Mouse (Mus musculus): ENCODE measurements around the gene Trim15. TPM values are rescaled to one million over a fixed set of nuclear protein-coding genes. Genes with fewer than 3 reads are reported as not detected.

Trim15 gene
- polyA plus RNA-seq, 1 experiment: 0.16 TPM

GRCm38 (mm10) chr17:36868836-36869235, 1.8 kb upstream of the Trim15 start:
- no peak for DNase-seq (ENCODE audit: low read depth)
- no peak for TF ChIP-seq CTCF (IDR thresholded peaks at IDR 0.05; ENCODE audit: borderline replicate concordance, extremely low read depth, insufficient read depth, insufficient read length)
- no peak for TF ChIP-seq POLR2A (IDR thresholded peaks at IDR 0.05; ENCODE audit: borderline replicate concordance, extremely low read depth, insufficient read depth, insufficient read length, poor library complexity, severe bottlenecking)

- no peak for DNase-seq (ENCODE audit: low read depth)
- no peak for TF ChIP-seq CTCF (IDR thresholded peaks at IDR 0.05; ENCODE audit: borderline replicate concordance, extremely low read depth, insufficient read depth, insufficient read length)
- no peak for TF ChIP-seq POLR2A (IDR thresholded peaks at IDR 0.05; ENCODE audit: borderline replicate concordance, extremely low read depth, insufficient read depth, insufficient read length, poor library complexity, severe bottlenecking)
Measured at GRCm38 (mm10) chr17:36861680-36862079, 5.3 kb downstream of the Trim15 start.

DNA sequence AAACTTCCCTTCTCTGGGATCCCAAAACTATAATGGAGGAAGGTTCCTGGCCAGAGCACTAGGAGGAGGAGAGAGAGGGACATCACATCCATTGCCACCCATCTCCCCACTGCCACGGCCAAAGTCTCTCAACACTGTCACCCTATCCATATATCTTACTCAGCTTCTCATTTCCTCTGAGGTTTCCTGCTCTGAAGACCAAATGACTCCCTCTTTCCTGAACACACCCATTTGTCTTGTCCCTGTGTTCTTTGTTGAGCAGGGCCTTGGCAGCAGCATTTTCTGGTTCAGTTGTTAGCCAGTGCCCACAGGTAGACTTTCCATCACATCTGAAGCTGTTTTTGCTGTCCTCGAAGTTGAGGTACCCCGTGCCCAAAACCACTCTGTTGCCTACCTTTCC, 8.8 kb downstream of the Trim15 start:
- DNase-seq (ENCODE audit: low read depth): no peak
- TF ChIP-seq POLR2A (IDR thresholded peaks at IDR 0.05; ENCODE audit: borderline replicate concordance, extremely low read depth, insufficient read depth, insufficient read length, poor library complexity, severe bottlenecking): no peak
- no peak for TF ChIP-seq CTCF (IDR thresholded peaks at IDR 0.05; ENCODE audit: borderline replicate concordance, extremely low read depth, insufficient read depth, insufficient read length)

- TF ChIP-seq POLR2A (IDR thresholded peaks at IDR 0.05; ENCODE audit: borderline replicate concordance, extremely low read depth, insufficient read depth, insufficient read length, poor library complexity, severe bottlenecking) (no peak), CTCF (IDR thresholded peaks at IDR 0.05; ENCODE audit: borderline replicate concordance, extremely low read depth, insufficient read depth, insufficient read length) (no peak)
- DNase-seq (ENCODE audit: low read depth): no peak
Measured at GRCm38 (mm10) chr17:36856236-36856635, 10.8 kb downstream of the Trim15 start.

- DNase-seq (ENCODE audit: low read depth): no peak
- no peak for TF ChIP-seq CTCF (IDR thresholded peaks at IDR 0.05; ENCODE audit: borderline replicate concordance, extremely low read depth, insufficient read depth, insufficient read length)
- TF ChIP-seq POLR2A (IDR thresholded peaks at IDR 0.05; ENCODE audit: borderline replicate concordance, extremely low read depth, insufficient read depth, insufficient read length, poor library complexity, severe bottlenecking): no peak
Measured at GRCm38 (mm10) chr17:36855484-36855883, 11.5 kb downstream of the Trim15 start.

- no peak for TF ChIP-seq POLR2A (IDR thresholded peaks at IDR 0.05; ENCODE audit: borderline replicate concordance, extremely low read depth, insufficient read depth, insufficient read length, poor library complexity, severe bottlenecking)
- no peak for TF ChIP-seq CTCF (IDR thresholded peaks at IDR 0.05; ENCODE audit: borderline replicate concordance, extremely low read depth, insufficient read depth, insufficient read length)
- DNase-seq (ENCODE audit: low read depth): no peak
Measured at GRCm38 (mm10) chr17:36851627-36852026, 15.4 kb downstream of the Trim15 start.

DNA sequence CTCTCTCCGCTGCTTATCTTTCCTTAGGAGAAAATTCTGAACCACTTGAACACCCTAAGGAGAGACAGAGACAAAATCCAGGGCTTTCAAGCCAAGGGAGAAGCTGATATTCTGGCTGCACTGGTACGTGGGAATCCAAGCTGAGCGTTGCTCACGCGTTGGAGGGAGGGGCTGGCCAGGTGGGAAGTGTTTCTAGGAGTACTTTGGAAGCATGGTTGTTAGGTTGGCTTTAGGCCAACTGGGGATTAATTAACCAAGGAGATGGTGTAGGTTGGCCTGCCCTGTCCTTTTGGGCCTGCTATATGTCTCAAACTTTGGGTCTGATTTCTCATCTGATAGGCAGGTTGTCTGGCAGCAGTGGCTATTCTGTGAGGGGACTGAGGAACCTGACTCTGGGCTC, 15.8 kb downstream of the Trim15 start:
- DNase-seq (ENCODE audit: low read depth): no peak
- TF ChIP-seq CTCF (IDR thresholded peaks at IDR 0.05; ENCODE audit: borderline replicate concordance, extremely low read depth, insufficient read depth, insufficient read length) (no peak), POLR2A (IDR thresholded peaks at IDR 0.05; ENCODE audit: borderline replicate concordance, extremely low read depth, insufficient read depth, insufficient read length, poor library complexity, severe bottlenecking) (no peak)

- TF ChIP-seq POLR2A (IDR thresholded peaks at IDR 0.05; ENCODE audit: borderline replicate concordance, extremely low read depth, insufficient read depth, insufficient read length, poor library complexity, severe bottlenecking) (no peak), CTCF (IDR thresholded peaks at IDR 0.05; ENCODE audit: borderline replicate concordance, extremely low read depth, insufficient read depth, insufficient read length) (no peak)
Measured at GRCm38 (mm10) chr17:36849992-36850391, 17.0 kb downstream of the Trim15 start.

DNA sequence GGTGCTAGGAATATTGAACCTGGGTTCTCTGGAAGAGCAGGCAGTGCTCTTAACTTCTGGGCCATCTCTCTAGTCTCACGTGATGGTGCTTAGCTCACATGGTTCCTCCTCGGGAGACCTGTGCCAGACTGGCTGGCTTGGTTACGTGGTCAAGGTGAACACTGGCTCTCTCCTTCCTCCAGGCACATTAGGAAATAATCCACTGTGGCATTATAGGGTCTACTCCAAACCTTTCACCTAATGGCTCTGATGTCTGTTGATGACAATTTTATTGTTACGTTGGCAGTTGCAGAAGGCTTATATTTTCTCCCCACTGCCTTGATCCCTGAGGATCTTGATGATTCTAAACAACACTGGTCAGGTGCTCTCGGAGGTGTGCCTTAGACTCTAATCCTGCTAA, 18.1 kb downstream of the Trim15 start:
- TF ChIP-seq CTCF (IDR thresholded peaks at IDR 0.05; ENCODE audit: borderline replicate concordance, extremely low read depth, insufficient read depth, insufficient read length) (no peak), POLR2A (IDR thresholded peaks at IDR 0.05; ENCODE audit: borderline replicate concordance, extremely low read depth, insufficient read depth, insufficient read length, poor library complexity, severe bottlenecking) (no peak)
- DNase-seq (ENCODE audit: low read depth): no peak

More at GRCm38 (mm10) chr17:36849992-36850391, 17.0 kb downstream of the Trim15 start:
- no peak for DNase-seq (ENCODE audit: low read depth)

GRCm38 (mm10) chr17:36844725-36845124, 22.3 kb downstream of the Trim15 start:
- no peak for TF ChIP-seq POLR2A (IDR thresholded peaks at IDR 0.05; ENCODE audit: borderline replicate concordance, extremely low read depth, insufficient read depth, insufficient read length, poor library complexity, severe bottlenecking)
- TF ChIP-seq CTCF (IDR thresholded peaks at IDR 0.05; ENCODE audit: borderline replicate concordance, extremely low read depth, insufficient read depth, insufficient read length): no peak
- no peak for DNase-seq (ENCODE audit: low read depth)

DNA sequence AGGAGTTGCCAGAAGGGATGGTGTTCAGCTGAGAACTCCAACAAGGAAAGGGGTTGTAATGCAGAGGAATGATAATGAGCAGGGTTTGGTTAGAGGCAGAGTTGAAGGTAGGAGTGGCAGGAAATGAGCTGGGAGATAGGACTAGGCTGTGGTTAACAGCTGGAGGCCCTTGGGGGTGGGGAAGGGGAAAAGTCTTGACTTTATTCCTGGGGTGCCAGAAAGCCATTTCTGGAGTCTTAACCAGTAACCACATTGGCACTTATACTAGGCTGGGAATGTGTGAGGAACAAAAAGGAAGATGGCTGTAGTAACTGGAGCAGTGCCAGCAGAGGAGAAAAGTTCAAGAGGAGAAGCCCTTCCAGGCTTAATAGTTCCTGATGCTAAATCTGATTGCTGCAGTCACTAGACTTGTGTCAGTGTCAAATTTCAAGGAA, 22.7 kb downstream of the Trim15 start:
- no peak for DNase-seq (ENCODE audit: low read depth)

DNA sequence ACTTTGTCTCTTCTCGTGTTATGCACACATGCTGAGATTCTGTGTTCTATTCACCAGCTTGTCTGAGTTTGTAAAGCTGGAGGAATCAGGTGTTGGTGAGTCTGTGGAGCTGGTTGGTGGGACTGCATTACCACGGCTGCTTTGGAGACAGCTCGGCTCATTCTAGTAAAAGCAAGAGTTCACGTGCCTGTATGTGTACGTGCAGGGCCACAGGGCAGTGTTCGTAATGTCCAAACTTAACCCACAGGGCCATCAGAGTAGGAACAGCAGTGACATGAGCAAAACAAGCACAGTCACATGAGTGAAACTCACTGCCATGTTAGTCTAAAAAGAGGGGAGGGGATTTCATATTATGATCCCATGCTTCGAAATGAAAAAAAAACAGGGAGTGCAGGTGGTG, 23.3 kb downstream of the Trim15 start:
- TF ChIP-seq CTCF (IDR thresholded peaks at IDR 0.05; ENCODE audit: borderline replicate concordance, extremely low read depth, insufficient read depth, insufficient read length) (no peak), POLR2A (IDR thresholded peaks at IDR 0.05; ENCODE audit: borderline replicate concordance, extremely low read depth, insufficient read depth, insufficient read length, poor library complexity, severe bottlenecking) (no peak)
- DNase-seq (ENCODE audit: low read depth): no peak

More for the DNA sequence above, 22.7 kb downstream of the Trim15 start:
- TF ChIP-seq POLR2A (IDR thresholded peaks at IDR 0.05; ENCODE audit: borderline replicate concordance, extremely low read depth, insufficient read depth, insufficient read length, poor library complexity, severe bottlenecking) (no peak), CTCF (IDR thresholded peaks at IDR 0.05; ENCODE audit: borderline replicate concordance, extremely low read depth, insufficient read depth, insufficient read length) (no peak)

All from brain, embryonic 14.5 days (tissue).